Mouse (Mus musculus): ENCODE results near the gene Rassf5. TPM values are rescaled to one million over a fixed set of nuclear protein-coding genes. Genes with fewer than 3 reads are reported as not detected.

Gene Rassf5
- polyA plus RNA-seq, 1 experiment = 2.3 TPM

- Histone ChIP-seq H3ac (ENCODE audit: control insufficient read depth, insufficient read length, low read depth) (peak overlapping the region; percentile 34), H3K36me3 (ENCODE audit: control insufficient read depth, insufficient read depth) (no peaks in the 10 kb centered on the region), H3K79me3 (ENCODE audit: low read depth) (peaks cover 5% of the 10 kb centered on the region), H3K27me3 (ENCODE audit: control insufficient read depth, insufficient read depth, insufficient read length) (no peaks in the 10 kb centered on the region), H3K79me2 (ENCODE audit: control insufficient read depth, insufficient read depth) (peaks cover 4% of the 10 kb centered on the region), H3K4me3 (ENCODE audit: insufficient read depth, poor library complexity, severe bottlenecking) (no peak overlapping the region)
- TF ChIP-seq MYOG (IDR thresholded peaks at IDR 0.05; ENCODE audit: control insufficient read depth, extremely low read depth, insufficient read length) (no peak), MAX (IDR thresholded peaks at IDR 0.05) (peak; percentile 34), USF1 (IDR thresholded peaks at IDR 0.05; ENCODE audit: low read depth) (peak; percentile 8), CTCF (IDR thresholded peaks at IDR 0.05; ENCODE audit: control insufficient read depth, insufficient read depth, insufficient read length) (no peak), FOSL1 (IDR thresholded peaks at IDR 0.05; ENCODE audit: insufficient read depth, low read length, poor library complexity, severe bottlenecking) (no peak), CEBPB (IDR thresholded peaks at IDR 0.05; ENCODE audit: low read depth) (no peak), MYOD1 (IDR thresholded peaks at IDR 0.05; ENCODE audit: control insufficient read depth, insufficient read length, low read depth) (no peak)
These were observed 6.1 kb downstream of the Rassf5 start for GRCm38 (mm10) chr1:131238931-131239381.

DNA sequence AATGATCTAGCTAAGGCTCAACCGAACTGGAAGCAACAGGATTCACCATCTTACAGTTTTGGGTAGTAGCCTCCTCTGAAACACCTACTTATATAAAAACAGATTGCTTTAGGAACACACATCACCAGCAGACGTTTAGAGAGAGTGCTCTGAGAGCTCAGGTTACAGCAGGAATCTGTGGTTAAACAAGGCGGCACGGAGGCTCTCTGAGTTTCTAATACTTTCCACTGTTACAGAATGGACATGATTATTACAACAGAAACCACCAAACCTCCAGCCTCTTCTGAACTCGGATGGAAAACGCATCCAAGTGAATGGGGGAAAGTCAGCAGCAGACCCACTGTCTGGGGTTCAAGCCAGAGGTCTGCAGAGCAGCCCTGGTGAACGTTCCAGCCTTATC, 9.0 kb downstream of the Rassf5 start:
- Histone ChIP-seq H3K4me3 (ENCODE audit: insufficient read depth, poor library complexity, severe bottlenecking) (no peak overlapping the region), H3K79me2 (ENCODE audit: control insufficient read depth, insufficient read depth) (peaks cover 4% of the 10 kb centered on the region), H3K79me3 (ENCODE audit: low read depth) (peaks cover 5% of the 10 kb centered on the region), H3K27me3 (ENCODE audit: control insufficient read depth, insufficient read depth, insufficient read length) (no peaks in the 10 kb centered on the region), H3K36me3 (ENCODE audit: control insufficient read depth, insufficient read depth) (no peaks in the 10 kb centered on the region), H3ac (ENCODE audit: control insufficient read depth, insufficient read length, low read depth) (no peak overlapping the region)
- TF ChIP-seq CEBPB (IDR thresholded peaks at IDR 0.05; ENCODE audit: low read depth) (peak; percentile 73), FOSL1 (IDR thresholded peaks at IDR 0.05; ENCODE audit: insufficient read depth, low read length, poor library complexity, severe bottlenecking) (no peak)

DNA sequence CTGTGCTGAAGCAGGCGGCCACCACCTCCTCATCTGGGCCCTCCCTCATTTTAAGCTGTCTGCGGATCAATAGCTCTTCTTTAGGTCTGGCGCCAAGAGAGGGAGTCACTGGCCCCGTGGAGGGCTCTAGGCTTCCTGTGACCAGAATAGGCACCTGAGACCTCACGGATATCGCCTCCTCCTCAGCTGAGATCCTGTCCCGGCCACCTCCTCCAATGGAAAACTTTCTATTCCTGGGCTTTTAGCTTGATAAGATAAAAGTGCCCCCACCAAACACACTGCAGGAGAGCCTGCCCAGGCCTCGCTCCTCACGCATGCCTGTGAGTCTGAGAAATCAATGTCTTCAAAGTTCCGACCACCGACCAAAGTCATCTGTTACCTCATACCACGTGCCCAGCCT, 11.5 kb downstream of the Rassf5 start:
- Histone ChIP-seq H3K79me3 (ENCODE audit: low read depth) (peaks cover 2% of the 10 kb centered on the region), H3ac (ENCODE audit: control insufficient read depth, insufficient read length, low read depth) (no peak overlapping the region), H3K79me2 (ENCODE audit: control insufficient read depth, insufficient read depth) (peaks cover 4% of the 10 kb centered on the region), H3K36me3 (ENCODE audit: control insufficient read depth, insufficient read depth) (no peaks in the 10 kb centered on the region), H3K27me3 (ENCODE audit: control insufficient read depth, insufficient read depth, insufficient read length) (no peaks in the 10 kb centered on the region), H3K4me3 (ENCODE audit: insufficient read depth, poor library complexity, severe bottlenecking) (no peak overlapping the region)
- TF ChIP-seq FOSL1 (IDR thresholded peaks at IDR 0.05; ENCODE audit: insufficient read depth, low read length, poor library complexity, severe bottlenecking) = no peak
- TF ChIP-seq CTCF (IDR thresholded peaks at IDR 0.05; ENCODE audit: control insufficient read depth, insufficient read depth, insufficient read length) = no peak
- no peak for TF ChIP-seq USF1 (IDR thresholded peaks at IDR 0.05; ENCODE audit: low read depth)
- no peak for TF ChIP-seq MAX (IDR thresholded peaks at IDR 0.05)
- TF ChIP-seq MYOD1 (IDR thresholded peaks at IDR 0.05; ENCODE audit: control insufficient read depth, insufficient read length, low read depth) = no peak
- no peak for TF ChIP-seq CEBPB (IDR thresholded peaks at IDR 0.05; ENCODE audit: low read depth)
- no peak for TF ChIP-seq MYOG (IDR thresholded peaks at IDR 0.05; ENCODE audit: control insufficient read depth, extremely low read depth, insufficient read length)

DNA sequence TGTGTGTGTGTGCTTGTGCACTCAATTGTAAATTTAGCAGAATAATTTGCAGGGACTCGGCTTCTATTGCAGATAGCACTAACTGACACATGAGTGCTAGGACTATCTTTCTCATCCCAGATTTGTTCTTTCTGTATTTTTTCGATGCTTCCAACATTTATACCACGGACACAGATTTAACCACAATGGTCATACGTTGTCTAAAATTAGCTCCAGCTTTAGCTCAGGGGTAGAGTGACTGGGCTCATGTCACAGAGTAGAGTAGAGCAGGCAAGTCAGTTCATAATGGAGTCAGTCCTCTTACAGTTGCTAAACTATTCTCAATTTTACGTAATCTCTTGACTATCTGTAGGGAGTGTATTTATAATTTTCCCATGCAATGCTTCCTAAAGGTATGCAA, 16.4 kb downstream of the Rassf5 start:
- Histone ChIP-seq H3K79me3 (ENCODE audit: low read depth) (no peaks in the 10 kb centered on the region), H3K36me3 (ENCODE audit: control insufficient read depth, insufficient read depth) (no peaks in the 10 kb centered on the region), H3K79me2 (ENCODE audit: control insufficient read depth, insufficient read depth) (no peaks in the 10 kb centered on the region), H3K27me3 (ENCODE audit: control insufficient read depth, insufficient read depth, insufficient read length) (no peaks in the 10 kb centered on the region), H3ac (ENCODE audit: control insufficient read depth, insufficient read length, low read depth) (no peak overlapping the region), H3K4me3 (ENCODE audit: insufficient read depth, poor library complexity, severe bottlenecking) (no peak overlapping the region)
- TF ChIP-seq MYOD1 (IDR thresholded peaks at IDR 0.05; ENCODE audit: control insufficient read depth, insufficient read length, low read depth) (no peak), USF1 (IDR thresholded peaks at IDR 0.05; ENCODE audit: low read depth) (no peak), FOSL1 (IDR thresholded peaks at IDR 0.05; ENCODE audit: insufficient read depth, low read length, poor library complexity, severe bottlenecking) (no peak), MAX (IDR thresholded peaks at IDR 0.05) (no peak), CTCF (IDR thresholded peaks at IDR 0.05; ENCODE audit: control insufficient read depth, insufficient read depth, insufficient read length) (no peak), MYOG (IDR thresholded peaks at IDR 0.05; ENCODE audit: control insufficient read depth, extremely low read depth, insufficient read length) (no peak), CEBPB (IDR thresholded peaks at IDR 0.05; ENCODE audit: low read depth) (no peak)

DNA sequence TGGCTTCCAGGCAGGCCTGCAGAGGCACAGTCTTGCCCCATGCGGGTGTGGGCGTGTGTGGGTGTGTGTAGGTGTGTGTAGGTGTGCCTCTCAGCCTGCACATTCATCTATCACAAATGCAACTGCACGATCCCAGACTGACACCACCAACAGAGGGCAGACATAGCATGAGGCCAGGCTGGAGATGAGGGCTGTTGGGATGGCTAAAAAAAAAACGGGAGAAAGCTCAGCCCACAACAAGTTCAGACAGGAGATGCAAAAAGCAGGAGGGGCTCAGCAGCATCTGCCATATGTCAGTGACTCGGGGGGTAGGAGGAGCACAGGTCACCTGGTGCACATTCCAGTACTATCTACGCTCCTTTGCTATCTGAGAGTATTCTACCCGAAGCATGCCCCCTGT, 16.8 kb downstream of the Rassf5 start:
- no peak overlapping the region for H3ac ChIP-seq (ENCODE audit: control insufficient read depth, insufficient read length, low read depth)
- TF ChIP-seq CTCF (IDR thresholded peaks at IDR 0.05; ENCODE audit: control insufficient read depth, insufficient read depth, insufficient read length) (peak; percentile 50), FOSL1 (IDR thresholded peaks at IDR 0.05; ENCODE audit: insufficient read depth, low read length, poor library complexity, severe bottlenecking) (no peak), MYOD1 (IDR thresholded peaks at IDR 0.05; ENCODE audit: control insufficient read depth, insufficient read length, low read depth) (no peak)
- H3K27me3 ChIP-seq (ENCODE audit: control insufficient read depth, insufficient read depth, insufficient read length) = no peaks in the 10 kb centered on the region
- no peak overlapping the region for H3K4me3 ChIP-seq (ENCODE audit: insufficient read depth, poor library complexity, severe bottlenecking)
- H3K79me3 ChIP-seq (ENCODE audit: low read depth) = no peaks in the 10 kb centered on the region
- H3K79me2 ChIP-seq (ENCODE audit: control insufficient read depth, insufficient read depth) = no peaks in the 10 kb centered on the region
- no peaks in the 10 kb centered on the region for H3K36me3 ChIP-seq (ENCODE audit: control insufficient read depth, insufficient read depth)

DNA sequence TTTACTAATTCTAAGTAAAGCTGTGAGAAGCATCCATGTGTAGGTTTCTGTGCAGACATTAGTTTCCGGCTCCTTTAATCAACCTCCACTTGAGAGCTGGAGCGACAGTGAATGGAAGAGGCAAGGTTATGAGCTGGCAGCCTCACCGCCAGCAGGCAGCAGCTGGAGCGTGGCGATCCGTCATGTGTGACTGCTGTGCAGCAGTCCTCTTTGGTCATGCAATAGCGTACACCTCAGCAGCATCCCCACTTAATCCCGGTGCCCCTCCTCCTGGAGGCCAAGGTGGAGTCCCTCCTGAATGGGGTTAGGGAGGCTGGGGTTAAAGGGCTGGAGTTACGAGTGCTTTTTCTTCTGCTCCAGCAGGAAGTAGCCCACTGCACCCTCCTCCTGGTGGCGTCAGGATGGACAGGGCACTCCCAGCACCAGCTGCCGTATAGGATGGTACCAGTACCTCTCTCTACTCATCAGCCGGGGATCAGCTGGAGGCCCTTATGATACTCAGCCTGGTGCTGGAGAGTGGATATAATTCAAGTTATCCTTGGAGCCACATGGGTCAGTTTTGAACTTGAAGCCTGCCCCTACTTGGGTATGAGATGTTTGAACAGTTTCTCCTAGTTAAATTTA, 20.1 kb downstream of the Rassf5 start:
- TF ChIP-seq MAX (IDR thresholded peaks at IDR 0.05) (no peak), MYOD1 (IDR thresholded peaks at IDR 0.05; ENCODE audit: control insufficient read depth, insufficient read length, low read depth) (no peak), CEBPB (IDR thresholded peaks at IDR 0.05; ENCODE audit: low read depth) (no peak), USF1 (IDR thresholded peaks at IDR 0.05; ENCODE audit: low read depth) (no peak), CTCF (IDR thresholded peaks at IDR 0.05; ENCODE audit: control insufficient read depth, insufficient read depth, insufficient read length) (no peak), MYOG (IDR thresholded peaks at IDR 0.05; ENCODE audit: control insufficient read depth, extremely low read depth, insufficient read length) (no peak), FOSL1 (IDR thresholded peaks at IDR 0.05; ENCODE audit: insufficient read depth, low read length, poor library complexity, severe bottlenecking) (no peak)
- no peaks in the 10 kb centered on the region for H3K36me3 ChIP-seq (ENCODE audit: control insufficient read depth, insufficient read depth)
- no peak overlapping the region for H3K4me3 ChIP-seq (ENCODE audit: insufficient read depth, poor library complexity, severe bottlenecking)

More for the DNA sequence above, 20.1 kb downstream of the Rassf5 start:
- Histone ChIP-seq H3K79me3 (ENCODE audit: low read depth) (no peaks in the 10 kb centered on the region), H3ac (ENCODE audit: control insufficient read depth, insufficient read length, low read depth) (no peak overlapping the region), H3K79me2 (ENCODE audit: control insufficient read depth, insufficient read depth) (no peaks in the 10 kb centered on the region), H3K27me3 (ENCODE audit: control insufficient read depth, insufficient read depth, insufficient read length) (no peaks in the 10 kb centered on the region)

Measured in C2C12 (cell line).